Mouse (Mus musculus) thymus, postnatal 4 days (tissue): ENCODE data around the gene Fsd1l.
"Not testable (repeated sequence)": the region's sequence is repeated elsewhere in the genome, so short reads cannot be mapped to it uniquely, and the experiment has no call there.

ENCODE experiments used
- DNase-seq: peaks from one replicate; pipeline ENCODE4 v3.0.0; 2021

Fsd1l gene

DNA sequence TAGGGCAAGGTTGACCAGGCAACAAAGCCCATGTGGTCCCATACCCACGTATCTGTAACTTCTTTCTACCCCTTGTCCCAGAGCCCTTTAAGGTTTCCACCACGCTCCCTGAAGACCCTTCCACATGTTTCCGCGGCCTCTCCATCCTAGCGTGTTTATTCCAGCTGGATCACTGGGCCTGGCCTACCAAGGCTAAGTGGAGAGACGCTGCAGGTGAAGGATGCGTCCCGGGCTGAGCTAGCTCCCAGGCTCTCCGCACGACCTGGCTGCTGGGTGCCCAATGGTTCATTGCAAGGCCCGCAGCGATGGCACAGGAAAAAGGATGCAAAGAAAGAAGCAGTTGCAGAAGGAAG is 332 bp upstream of the Fsd1l start:
- DNase-seq = no peak

GRCm38 (mm10) chr4:53632011-53632349 is 709 bp downstream of the Fsd1l start:
- DNase-seq = no peak

GRCm38 (mm10) chr4:53635336-53635735 is 4.1 kb downstream of the Fsd1l start:
- no peak for DNase-seq

- no peak for DNase-seq
Measured at GRCm38 (mm10) chr4:53637269-53637909, 6.1 kb downstream of the Fsd1l start.

DNA sequence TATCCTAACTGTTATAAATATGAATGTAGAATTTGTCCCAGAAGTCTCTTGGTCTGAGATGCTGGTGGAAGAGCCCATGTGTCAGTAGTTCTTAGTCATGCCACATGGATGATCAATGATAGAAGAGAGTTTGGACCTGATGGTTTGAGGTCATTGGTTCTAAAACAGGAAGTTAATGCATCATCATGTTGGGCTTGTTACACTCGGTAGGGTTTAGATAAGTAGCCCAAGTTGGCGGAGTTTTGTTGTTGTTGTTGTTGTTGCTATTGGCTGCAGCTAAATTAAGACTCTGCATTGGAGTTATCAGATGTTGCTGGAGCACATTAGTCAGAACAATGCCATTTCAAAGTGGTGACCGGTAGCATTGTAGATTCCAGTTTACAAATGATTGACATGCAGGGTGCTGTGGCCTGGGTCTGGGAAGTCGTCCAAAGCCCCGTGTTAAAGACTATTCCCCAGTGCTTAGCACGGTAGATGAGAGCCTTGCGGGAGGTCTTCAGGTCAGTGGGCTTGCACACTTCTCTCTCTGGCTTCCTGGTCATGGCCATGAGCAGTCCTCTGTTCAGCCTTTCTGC is 7.4 kb downstream of the Fsd1l start:
- DNase-seq = no peak

DNA sequence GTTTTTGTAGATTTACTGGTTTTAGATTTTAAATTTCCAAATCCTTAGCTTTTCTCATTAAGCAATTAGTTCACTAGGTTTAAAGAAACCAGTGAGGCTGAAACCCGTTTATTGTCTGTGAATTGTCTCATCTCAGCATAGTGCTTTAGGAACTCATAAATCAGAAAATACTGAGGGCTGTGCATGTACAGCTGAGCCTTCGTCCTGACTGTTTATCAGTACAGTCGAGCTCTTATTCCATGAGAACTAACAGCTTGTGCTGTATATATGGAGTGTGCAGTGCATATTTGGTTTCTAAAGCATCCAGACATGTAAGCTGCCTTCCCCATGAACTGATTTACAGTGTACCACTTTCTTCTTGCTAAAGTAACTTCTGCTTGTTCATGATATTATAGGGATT is 26.8 kb downstream of the Fsd1l start:
- DNase-seq = no peak

- DNase-seq = no peak
Measured at GRCm38 (mm10) chr4:53660711-53661110, 29.4 kb downstream of the Fsd1l start.

DNA sequence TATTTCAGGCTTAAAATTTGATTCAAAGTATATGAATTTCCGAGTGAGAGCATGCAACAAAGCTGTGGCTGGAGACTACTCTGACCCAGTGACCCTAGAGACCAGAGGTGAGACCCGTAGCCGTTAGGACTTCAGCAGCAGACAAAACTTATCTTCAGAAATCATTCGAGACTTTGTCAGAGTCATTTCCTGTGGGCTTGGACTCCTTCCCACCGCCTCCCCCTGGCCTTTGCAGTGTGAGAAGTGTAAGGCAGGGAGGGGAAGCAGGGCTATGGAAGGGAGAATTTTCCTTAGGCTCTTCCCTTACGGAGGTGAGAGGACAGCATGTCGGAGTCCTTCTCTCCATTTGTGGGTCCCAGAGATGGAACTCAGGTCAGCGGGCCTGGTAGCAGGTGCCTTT is 50.8 kb downstream of the Fsd1l start:
- DNase-seq = no peak

DNA sequence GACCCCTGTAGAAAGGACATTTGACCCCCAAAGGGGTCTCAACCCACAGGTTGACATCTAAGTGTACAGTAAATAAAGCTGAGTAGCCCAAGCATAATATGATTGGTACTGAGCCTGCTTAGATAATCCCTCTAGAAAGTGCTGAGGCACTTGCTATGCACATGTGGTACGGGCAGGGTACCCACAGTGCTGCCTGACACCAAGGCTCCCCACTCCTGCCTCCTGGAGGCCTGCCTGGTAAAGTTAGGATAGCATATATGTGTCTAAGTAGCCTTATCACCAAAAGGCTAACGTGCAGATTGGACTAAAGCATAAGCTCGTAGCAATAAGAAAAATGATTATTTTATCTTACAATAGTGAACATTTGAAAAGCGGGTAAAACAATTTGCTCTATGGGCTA is 57.7 kb downstream of the Fsd1l start:
- no peak for DNase-seq

- DNase-seq = no peak
Measured at GRCm38 (mm10) chr4:53691418-53691817, 60.1 kb downstream of the Fsd1l start.

DNA sequence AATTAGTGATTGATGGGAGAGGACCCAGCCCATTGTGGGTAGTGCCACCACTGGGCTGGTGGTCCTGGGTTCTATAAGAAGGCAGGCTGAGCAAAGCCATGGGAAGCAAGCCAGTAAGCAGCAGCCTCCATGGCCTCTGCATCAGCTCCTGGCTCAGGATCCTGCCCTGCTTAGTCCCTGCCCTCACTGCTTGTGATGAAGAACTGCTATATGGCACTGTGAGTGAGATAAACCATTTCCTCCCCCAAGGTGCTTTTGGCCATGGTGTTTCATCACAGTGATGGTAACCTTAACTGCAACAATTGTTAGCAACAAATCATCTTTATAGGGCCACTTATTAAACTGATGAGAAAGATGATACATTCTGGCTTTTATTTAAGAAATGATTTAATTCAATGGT is 77.9 kb downstream of the Fsd1l start:
- DNase-seq = not testable (repeated sequence)

GRCm38 (mm10) chr4:53710021-53710420 is 78.8 kb downstream of the Fsd1l start:
- DNase-seq = no peak

GRCm38 (mm10) chr4:53710555-53711328 is 79.5 kb downstream of the Fsd1l start:
- DNase-seq = no peak

DNA sequence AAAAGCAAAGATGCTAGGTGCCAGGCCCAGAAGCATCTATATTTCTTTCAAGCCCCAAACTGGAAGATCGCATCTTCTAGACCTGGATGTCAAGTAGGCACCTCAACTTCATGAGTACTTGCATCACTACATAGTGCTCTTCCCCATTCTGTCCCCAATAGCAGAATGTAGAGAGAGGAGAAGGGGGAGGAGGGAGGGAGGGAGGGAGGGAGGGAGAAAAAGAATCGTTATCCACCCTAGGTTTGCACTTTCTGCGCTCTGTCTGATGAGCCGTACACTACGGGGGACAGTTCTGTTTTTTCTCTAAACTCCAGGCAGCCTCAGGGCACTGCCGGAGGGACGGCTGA is 82.4 kb downstream of the Fsd1l start, which contains the start of gene Fktn:
Gene Fktn (plus strand): TSS at position 295 of the 347 bp plus-strand sequence.
- DNase-seq = no peak

- DNase-seq = peak; percentile 94
Measured at GRCm38 (mm10) chr4:53714051-53714814, 83.0 kb downstream of the Fsd1l start.

GRCm38 (mm10) chr4:53715977-53716376 is 84.7 kb downstream of the Fsd1l start:
- peak; percentile 42 for DNase-seq

- DNase-seq = no peak
Measured at GRCm38 (mm10) chr4:53717546-53717945, 86.3 kb downstream of the Fsd1l start.

DNA sequence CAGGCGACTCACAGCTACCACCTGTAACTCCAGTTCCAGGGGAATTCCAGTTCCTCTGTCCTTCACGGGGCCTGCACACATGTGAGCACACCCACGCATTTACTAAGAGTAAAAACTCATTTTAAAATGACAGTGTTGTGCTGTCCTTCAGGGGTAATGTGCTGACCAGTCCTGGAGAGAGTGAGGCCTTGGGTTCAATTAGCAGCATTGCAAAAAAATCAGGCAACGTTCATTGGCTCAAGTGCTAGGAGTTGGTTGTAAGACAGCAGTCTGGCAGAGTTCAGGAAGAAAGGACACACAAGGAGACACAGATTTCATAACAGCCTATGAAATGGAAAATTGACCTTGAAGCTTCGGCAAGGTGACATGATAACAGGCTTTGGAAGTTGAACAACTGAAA is 87.0 kb downstream of the Fsd1l start:
- DNase-seq = no peak

DNA sequence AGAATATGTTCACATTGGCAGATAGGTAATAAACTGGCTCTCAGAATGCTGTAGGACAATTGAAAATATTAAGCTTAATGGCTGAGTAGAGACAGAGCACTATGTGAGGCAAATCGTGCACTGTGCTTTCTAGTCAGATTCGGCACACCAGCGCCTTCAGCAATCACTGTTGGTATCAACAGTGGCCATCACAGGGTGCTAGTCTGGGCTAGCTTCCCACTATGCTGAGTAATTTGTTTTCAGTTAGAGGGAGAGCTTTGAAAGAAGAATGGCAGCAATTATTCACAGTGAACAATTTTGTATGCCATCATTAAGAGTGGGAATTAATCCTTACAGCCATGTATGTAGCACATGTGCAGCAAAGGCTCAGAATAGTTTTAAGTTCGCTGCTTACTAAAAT is 91.2 kb downstream of the Fsd1l start:
- DNase-seq = no peak

- not testable (repeated sequence) for DNase-seq
Measured at GRCm38 (mm10) chr4:53726100-53726499, 94.8 kb downstream of the Fsd1l start.

DNA sequence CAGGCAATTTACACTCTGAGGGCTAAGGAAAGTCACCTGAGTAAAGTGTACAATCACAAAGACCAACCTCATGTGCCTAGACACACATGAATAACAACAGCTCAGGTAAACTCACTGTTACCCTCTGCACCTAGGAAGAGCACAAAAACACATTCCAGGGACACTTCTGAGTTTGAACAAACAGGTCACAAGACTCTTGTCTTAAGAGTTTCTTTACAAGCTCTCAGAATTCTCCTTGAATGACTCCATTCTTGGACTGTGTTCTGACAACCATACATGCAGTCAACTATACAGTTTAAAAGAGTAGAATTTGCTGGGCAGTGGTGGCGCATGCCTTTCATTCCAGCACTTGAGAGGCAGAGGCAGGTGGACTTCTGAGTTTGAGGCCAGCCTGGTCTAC is 96.8 kb downstream of the Fsd1l start:
- no peak for DNase-seq

- DNase-seq = peak; percentile 38
Measured at GRCm38 (mm10) chr4:53738956-53739616, 107.8 kb downstream of the Fsd1l start.

GRCm38 (mm10) chr4:53749831-53750230 is 118.6 kb downstream of the Fsd1l start:
- DNase-seq = no peak
